Mouse (Mus musculus) retina, embryonic 14.5 days (tissue): ENCODE data around the gene Trabd.

Experiments
- DNase-seq: peaks from one replicate; pipeline ENCODE4 v3.0.0-alpha.2; 2015; ENCODE audit warnings: low spot score

Gene Trabd

DNA sequence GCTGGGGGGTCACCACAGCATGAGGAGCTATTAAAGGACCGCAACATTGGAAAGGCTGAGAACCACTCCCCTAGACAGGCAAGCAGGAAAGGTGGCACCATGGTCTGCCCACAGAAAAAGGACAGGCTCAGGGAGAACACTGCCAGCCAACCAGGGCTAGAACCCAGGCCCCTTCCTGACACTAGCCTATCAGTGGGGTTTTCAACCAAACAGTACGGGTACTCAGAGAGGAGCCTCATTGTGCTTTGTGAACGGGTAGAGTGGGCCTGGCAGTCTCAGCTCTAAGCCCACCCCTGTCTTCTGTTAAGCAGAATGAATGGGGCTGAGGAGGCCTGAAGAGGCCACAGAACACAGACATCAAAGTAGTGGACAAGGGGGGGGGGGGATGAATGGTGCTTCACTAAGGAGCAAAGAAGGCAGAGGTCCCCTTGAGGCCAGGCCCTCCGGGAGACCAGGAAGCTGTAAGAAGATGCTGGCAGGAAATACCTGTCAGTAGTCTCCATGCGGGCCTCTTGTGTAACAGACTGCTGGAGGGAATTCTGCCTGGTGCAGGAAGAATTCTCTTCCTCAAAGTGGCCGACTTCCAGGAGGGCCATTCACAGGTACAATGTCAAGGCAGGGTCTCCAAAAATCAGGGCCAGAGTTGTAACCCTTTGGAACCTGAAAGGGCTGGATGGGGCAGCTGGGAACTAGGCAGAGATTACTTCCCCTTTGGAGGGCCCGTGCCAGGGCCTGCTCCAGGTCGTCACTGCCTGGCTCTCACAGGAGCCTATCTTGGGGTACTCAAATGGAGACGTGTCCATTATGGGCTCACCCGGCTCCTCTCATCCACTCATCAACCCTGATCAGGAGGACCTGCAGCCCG, at the start of gene Trabd:
Gene Trabd, plus strand, starts transcription at position 512 of the 865 bp plus-strand sequence.
- DNase-seq, result no peak

DNA sequence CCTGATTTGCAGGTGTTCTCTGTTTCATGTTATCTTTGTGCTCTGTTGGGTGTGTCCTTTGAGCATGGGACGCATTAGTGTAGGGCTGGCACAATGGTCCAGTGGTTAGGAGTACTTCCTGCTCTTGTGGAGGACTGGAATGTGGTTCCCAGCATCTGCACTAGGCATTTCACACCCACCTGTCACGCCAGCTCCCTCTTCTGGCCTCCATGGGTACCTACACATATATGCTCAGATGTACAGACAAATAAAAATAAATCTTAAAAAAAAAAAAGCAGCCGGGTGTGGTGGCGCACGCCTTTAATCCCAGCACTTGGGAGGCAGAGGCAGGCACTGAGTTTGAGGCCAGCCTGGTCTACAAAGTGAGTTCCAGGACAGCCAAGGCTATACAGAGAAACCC, 30.5 kb upstream of the Trabd start:
- no peak for DNase-seq

DNA sequence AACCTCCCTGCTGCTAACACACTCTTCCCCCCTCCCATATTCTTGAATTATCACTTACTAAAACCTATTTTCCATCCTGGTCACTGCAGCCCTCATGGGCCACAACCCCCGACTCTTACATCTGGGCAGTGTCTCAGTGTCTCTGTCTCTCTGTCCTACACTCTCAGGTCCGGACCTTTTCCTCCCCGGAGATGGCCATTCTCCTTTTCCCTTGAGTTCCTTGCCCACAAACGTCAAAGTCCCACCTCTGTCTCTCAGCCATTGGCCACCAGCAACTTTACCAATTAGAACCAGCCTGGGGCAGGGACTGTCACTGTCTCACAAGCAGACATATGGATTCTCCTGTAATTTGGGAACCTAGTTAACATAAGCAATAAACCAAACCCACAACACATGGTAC, 28.6 kb upstream of the Trabd start:
- no peak for DNase-seq

DNA sequence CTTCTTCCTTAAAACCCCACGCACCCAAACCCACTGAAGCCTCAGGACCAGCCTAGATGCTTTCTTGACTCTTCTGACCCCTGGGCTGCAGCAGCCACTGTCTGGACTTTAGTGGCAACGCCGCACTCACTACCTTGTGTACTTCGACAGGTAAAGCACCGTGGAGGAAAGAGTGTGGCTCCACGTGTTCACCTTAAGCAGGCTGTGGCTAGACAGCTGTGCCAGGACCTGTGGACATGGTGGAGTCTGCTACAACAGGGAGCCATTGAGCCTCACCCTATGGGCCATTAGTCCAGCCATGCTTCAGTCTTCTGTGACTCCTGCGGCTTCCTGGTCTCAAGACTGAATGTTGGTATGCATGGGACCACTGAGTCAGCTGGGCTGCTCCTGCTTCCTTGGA, 20.3 kb upstream of the Trabd start:
- no peak for DNase-seq

DNA sequence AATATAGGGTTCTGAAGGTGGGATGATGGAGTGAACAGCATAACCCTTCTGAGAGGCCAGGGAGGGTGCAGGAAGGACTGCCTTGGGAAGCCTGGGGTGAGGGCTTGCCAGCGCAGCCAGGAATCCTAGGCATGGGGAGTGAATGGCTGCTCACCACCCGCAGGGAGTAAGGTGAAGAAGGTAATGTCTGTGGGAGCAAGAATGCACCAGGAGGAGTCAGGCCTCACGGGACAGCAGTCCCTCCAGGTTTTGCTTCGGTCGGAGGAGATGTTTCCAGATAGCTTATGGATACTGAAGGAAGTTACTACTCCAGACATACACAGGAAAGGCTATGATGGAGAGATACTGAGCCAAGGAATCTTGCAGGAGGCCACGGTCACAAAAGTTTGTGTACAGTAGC, 16.2 kb upstream of the Trabd start:
- no peak for DNase-seq

DNA sequence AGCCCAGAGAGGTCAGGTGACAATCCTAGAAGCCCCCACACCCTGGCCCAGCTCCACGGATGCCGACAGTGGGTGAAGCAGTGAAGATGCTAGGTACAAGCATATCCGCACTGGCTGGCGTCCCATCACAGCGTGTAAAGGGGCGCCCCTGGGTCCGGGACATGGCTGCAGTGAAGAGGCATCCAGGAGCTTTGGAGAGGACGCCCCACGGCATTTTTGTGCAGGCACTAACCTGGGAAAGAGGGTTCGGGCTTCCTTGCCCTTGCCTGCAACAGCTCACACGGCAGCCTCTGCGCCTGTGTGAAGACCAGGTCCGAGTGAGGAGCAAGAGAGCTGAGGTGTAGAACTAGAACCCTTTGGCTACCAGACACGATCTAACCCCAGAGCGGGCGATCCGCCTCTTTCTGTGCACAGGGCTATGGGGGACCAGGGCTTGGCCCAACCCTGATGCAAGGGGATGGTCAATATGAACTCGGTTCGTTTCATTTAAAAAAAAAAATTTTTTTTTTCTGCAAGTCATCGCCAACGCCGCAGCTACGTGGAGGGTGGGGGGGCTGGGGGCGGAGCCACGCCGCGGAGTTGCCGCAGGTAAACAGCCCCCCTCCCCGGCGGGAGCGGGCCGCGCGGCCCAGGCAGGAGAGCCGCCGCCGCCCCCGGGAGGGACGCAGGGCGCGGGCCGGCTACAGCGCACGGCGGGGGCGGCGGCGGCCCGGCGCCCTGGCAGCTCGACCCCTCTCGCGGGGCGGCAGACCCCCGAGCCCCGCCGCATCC, 15.6 kb upstream of the Trabd start, which contains the start of gene Panx2:
Gene Panx2, plus strand, starts transcription at position 574 of the 771 bp plus-strand sequence.
- peak; percentile 47 for DNase-seq

DNA sequence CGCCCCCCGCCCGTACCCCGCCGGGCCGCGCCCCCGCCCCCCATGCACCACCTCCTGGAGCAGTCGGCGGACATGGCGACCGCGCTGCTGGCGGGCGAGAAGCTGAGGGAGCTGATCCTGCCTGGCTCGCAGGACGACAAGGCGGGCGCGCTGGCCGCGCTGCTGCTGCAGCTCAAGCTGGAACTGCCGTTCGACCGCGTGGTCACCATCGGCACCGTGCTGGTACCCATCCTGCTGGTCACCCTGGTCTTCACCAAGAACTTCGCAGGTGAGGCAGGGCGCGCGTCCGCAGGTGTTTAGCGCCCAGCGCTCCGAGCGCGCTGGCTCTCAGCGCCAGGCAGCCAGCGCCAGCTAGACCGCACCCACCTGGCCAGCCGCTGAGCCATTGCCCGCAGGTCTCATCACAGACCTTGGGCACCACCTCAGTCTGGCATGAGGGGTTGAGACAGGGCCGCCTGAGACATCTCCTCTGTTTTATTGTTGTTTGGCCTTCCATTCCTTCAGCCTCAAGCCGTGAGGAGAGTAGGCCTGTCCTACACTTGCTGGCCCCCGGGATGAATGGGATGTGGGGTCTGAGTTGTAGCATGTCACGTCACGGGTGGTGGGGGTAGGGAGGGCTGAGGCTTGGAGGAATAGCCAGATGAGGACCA, 14.8 kb upstream of the Trabd start:
- DNase-seq, result peak; percentile 64

DNA sequence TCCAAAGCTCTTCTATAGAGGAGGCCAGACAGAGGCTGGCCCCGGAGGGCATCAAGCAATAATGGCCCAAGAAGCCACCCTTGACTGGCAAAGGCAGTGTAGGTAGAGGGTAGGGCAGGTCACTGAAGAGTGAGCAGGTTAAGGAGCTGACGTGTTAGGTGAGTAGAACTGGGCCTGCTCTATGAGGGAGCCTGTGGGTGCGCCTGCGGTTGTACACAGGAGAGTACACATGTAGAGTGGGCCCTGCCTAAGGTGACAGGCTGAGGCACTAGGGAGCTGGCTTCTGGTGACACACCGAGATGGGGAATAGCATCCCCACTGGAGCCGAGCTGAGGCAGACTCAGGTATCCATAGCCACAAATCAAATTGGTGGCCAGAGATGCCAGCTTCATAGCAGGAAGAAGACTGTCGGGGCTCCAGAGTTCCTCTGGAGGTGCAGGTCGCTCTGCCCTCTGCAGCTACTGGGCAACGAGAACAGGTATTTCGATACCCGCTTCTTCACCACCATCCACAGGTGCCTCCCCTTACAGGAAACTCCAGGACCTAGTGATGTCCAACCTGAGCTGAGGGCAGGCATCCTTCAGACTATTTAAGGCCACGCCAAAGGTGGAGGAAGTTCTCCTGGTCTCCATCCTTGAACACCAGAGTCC, 14.0 kb upstream of the Trabd start:
- no peak for DNase-seq

DNA sequence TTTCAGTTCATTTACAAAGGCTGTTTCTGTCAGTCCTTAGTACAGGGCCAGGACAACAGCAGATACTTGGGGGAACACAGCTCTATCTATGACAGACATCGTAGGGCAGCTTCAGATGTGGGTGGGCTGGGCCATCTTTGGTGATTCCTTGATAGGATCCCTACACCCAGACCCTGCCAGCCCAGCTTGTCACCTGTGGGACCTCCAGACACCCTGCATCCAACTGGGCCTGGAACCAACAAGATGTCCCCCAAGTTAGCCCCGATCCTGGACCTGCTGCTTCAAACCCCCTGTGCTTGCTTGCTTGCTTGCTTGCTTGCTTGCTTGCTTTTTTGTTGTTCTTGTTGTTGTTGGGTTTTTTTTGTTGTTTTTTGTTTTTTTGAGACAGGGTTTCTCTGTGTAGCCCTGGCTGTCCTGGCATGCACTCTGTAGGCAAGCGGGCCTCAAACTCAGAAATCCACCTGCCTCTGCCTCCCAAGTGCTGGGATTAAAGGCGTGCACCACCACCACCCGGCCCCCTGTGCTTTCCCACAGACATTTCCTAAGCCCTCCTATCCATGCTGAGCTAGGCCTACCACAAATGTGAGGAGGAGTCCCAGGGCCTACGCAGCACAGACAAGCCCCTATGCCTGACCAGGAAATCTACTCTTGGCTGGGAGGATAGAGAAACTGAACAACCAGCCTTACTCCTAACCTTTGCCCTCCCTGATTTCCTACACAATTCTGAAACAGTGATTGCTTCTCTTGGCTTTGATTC, 13.0 kb upstream of the Trabd start:
- no peak for DNase-seq

DNA sequence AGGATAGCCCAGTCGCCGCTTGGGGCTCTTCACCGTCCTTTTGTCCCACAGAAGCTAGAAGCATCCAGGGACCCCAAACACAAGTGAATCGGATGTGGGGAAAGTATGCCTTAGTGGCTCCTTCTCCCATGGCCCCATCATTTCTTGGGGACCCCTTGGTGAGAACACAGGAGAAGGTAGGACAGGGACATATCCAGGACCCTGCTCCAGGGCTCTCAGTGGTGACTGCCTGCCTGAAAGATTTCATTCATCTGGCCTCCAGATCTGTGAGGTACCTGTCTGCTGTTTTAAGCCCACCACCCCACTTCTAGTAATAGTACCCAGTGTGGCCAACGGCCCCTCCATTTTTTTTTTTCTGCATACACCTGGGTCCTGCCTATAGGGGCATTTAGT, 12.4 kb upstream of the Trabd start:
- DNase-seq, result no peak

DNA sequence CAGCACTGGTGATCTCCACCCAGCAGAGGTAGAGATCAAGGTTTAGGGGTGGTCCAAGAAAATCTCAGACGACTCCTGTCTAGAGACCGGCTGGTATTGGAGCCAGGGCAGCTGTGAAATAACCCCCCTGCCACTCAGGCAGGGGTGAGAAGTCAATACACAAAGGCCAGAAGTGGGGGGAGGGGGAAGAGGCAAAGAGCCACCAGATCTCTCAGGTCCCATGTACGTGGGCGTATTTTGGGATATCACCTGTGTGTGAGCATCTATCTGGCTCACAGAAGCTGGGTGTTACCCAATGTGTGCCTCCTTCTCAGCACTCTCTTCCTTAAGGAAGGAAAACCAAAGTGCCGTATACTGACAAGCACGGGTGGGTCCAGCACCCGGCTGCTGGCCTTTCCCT, 11.9 kb upstream of the Trabd start:
- no peak for DNase-seq

DNA sequence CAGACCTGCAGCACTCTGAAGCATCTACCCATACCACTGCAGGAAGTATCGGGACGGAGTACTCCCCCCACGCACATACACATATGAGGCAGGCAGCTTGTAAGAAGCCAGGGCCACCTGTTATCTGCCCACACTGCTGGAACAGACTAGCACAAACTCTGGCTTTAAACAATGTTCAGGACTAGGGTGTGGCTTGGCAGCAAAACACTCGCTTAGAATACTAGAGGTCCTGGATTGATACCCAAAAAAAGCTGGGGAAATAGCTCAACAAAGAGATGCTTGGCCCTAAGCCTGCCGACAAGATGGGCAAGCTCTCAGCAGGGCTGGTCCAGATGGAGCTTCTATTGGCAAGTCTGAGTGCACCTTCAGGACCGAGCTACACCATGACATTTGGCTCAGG, 11.4 kb upstream of the Trabd start:
- DNase-seq, result no peak

DNA sequence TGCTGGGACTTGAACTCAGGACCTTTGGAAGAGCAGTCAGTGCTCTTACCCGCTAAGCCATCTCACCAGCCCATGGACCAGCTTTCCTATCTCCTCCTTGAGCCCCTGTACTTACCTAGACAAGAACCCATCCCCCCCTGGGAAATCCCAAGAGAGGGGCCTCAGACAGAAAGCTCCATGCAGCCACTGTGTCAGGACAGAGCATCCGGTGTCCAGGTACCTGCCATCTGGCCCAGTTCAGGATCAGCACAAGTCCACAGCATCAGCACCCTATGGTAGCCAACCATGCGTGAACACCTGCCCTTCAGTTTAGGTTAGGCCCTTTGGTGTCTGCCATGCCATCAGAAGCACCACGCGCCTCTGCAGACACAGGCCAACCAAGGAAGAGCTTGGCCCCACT, 10.0 kb upstream of the Trabd start:
- no peak for DNase-seq

DNA sequence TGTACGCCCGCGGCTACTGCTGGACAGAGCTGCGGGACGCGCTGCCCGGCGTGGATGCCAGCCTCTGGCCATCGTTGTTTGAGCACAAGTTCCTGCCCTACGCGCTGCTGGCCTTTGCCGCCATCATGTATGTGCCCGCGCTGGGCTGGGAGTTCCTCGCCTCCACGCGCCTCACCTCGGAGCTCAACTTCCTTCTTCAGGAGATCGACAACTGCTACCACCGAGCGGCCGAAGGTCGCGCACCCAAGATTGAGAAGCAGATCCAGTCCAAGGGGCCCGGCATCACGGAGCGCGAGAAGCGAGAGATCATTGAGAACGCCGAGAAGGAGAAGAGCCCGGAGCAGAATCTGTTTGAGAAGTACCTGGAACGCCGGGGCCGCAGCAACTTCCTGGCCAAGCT, 7.3 kb upstream of the Trabd start:
- DNase-seq, result no peak

DNA sequence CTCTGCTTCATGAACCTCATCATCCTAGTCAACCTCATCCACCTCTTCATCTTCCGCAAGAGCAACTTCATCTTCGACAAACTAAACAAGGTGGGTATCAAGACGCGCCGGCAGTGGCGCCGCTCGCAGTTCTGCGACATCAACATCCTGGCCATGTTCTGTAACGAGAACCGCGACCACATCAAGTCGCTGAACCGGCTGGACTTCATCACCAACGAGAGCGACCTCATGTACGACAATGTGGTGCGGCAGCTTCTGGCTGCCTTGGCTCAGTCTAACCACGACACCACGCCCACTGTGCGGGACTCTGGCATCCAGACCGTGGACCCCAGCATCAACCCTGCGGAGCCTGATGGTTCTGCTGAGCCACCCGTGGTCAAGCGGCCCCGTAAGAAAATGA, 6.7 kb upstream of the Trabd start:
- no peak for DNase-seq

DNA sequence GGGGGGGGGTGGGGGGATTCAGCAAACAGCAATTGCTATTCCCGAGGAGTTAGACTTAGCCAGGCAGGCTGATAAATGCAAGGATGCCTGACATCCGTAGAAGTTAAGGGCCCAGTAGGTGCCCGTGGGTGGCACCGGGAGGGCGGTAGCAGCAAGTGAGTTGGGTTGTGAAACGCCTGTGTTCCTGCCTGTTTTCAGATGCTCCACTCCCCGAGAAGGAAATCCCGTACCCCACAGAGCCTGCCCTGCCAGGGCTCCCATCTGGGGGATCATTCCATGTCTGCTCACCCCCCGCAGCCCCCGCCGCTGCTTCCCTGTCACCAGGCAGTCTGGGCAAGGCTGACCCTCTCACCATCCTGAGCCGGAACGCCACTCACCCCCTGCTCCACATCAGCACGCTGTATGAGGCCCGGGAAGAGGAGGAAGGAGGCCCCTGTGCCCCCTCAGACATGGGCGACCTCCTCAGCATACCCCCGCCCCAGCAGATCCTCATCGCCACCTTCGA, 5.5 kb upstream of the Trabd start:
- DNase-seq, result no peak

DNA sequence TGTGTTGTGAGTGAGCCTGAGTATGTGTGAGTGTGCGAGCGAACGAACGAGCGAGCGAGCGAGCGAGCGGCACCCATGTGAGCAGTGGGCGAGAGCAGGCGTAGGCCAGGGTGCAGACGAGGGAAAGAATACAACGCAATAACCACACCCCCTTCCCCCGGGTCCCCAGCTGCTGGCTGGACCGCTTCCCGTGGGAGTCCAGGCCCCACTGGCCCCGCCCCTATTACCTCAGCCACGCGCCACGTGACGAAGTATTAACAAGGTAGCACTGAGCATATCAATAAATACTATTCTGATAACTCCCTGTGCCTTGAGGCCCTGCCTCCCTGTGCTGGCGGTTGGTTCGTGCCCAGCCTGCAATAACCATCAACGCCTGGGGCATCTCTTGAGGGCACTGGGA, 4.3 kb upstream of the Trabd start:
- no peak for DNase-seq

DNA sequence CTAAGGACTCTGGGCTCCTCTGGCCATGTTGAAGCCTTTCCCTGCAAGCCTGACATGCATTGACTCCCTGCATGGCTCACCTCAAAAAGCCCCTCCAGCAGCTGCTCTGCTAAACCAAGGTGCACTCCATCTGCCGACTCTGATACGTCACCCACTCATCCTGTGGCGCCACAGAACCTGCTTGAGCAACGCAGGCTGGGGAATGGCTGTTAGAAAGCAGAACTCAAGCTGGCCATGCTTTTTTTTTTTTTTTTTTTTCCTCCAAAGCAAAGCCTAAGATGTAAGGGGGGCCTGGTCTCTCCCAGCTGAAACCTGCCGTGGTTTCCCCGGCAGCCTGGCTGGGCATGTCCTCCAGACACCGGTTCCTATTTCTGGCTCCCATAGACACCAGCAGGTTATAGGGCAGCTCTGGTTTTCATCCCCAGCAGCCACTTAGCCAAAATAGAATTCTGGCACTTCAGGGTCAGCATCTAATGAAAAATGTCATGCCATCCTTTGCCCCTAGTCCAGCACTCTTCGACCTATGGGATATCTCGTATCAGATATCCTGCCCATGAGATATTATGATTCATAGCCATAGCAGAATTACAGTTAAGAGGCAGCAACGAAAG, 826 bp upstream of the Trabd start:
- no peak for DNase-seq

DNA sequence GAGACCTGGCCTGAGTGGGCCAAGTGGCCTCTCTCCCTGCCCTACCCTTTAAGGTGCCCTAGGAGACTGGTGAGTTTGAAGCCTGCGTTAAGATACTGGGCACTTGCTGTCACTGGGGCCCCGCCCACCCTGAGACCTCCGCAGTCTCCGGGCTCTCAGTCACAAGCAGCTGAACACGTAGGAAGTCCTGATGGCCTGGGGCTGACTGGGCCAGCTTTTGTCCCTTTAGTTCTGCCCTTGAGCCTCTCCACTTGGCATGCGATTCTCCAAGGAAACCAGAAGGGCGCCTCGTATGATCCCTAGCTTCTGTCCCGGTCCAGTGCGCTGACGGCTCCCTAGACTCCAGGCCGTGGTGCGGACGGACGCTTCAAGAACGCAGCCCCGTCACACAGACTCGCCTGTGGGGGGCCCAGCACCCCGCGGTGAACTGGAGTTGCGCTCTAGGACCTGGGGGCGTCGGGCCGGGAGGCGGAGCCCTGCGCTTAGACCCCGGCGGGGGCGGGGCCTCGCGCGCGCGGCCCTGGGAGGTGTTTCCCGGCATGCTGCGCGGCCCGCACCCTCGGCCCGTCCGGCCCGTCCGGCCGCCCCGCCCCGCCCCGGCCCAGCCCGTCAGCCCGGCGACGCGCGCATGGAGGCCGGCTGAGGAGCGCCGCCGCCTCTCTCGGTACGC, 689 bp downstream of the Trabd start:
- peak; percentile 90 for DNase-seq

DNA sequence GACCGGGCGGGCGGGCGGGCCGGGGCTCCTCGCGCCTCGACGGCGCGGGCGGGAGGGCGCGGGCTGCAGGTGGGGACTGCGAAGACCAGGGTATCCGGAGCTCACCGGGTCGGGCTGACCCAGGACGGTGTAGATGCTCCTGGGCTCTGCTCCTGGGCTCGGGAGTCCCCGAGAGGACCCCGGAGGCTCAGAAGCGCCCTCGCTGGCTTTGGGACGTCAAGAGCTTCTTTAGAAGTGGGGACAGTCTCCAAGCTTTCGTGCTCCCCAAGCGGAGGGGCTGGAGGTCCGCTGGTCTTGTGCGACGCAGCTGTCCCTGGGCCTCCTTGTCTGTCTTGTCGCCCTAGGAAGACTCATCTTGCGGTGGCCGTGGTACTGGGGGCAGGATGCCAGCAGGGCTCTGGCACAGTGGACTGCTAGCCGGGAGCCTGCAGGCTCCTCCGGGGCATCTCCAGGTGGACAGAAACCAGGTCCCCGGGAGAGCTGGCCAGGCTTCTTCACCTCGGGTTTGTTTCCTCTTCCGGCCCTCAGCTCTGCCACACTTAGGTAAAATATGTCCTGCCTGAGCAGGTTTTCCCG, 1.3 kb downstream of the Trabd start:
- peak; percentile 49 for DNase-seq
